Comparison of ENCODE assay signal across 8 mouse cellular contexts in genomic region chr3:97311998-97312397, GRCm38 (mm10). TPM values are rescaled to one million over a fixed set of nuclear protein-coding genes. Genes with fewer than 3 reads are reported as not detected.
DNase-seq lines count a peak whose midpoint lies in the region; ATAC-seq and TF ChIP-seq lines count a peak whose summit lies in the region.

No protein-coding gene starts in this region.

- no peaks in the 10 kb centered on the region for H3K9me3 ChIP-seq in E14TG2a.4 (ENCODE audit: low read length)
- H3K9me3 ChIP-seq in hindbrain, embryonic 12.5 days (replicated peaks), result 0 out of 2 replicates have a peak, but pooled peaks cover 5% of the 10 kb centered on the region

- H3K36me3 ChIP-seq in E14TG2a.4 (ENCODE audit: insufficient read depth, low read length), result no peaks in the 10 kb centered on the region
- no peaks in the 10 kb centered on the region for H3K36me3 ChIP-seq in hindbrain, embryonic 12.5 days

- peak overlapping the region; percentile 40 for H3K4me2 ChIP-seq in hindbrain, embryonic 12.5 days (replicated peaks)

- WGBS in hindbrain, embryonic 12.5 days, result 27% methylated on average over 21 of the region's 21 CpGs

- peak overlapping the region; percentile 59 for H3K4me3 ChIP-seq in E14TG2a.4 (replicated peaks; ENCODE audit: low read length)
- H3K4me3 ChIP-seq in hindbrain, embryonic 12.5 days, result no peak overlapping the region

- H3K27me3 ChIP-seq in E14TG2a.4 (ENCODE audit: insufficient read depth, low read length), result peaks cover 49% of the 10 kb centered on the region
- peaks cover 8% of the 10 kb centered on the region for H3K27me3 ChIP-seq in hindbrain, embryonic 12.5 days

- peak overlapping the region; percentile 3; the same call in 1 of the 2 replicates for H3K27ac ChIP-seq in hindbrain, embryonic 12.5 days

- no peak overlapping the region for H3K9ac ChIP-seq in hindbrain, embryonic 12.5 days

- peaks cover 48% of the 10 kb centered on the region for H3K4me1 ChIP-seq in E14TG2a.4 (replicated peaks; ENCODE audit: low read depth, low read length)
- peaks cover 35% of the 10 kb centered on the region for H3K4me1 ChIP-seq in hindbrain, embryonic 12.5 days

- no peak for TF ChIP-seq CTCF in E14TG2a.4 (conservative IDR thresholded peaks at IDR 0.05; ENCODE audit: low read length)

- ATAC-seq in hindbrain, embryonic 12.5 days (ENCODE audit: low FRiP score), result peak; percentile 48; the same call in 1 of the 2 replicates

- peak; percentile 38 to 68 for DNase-seq in cerebellum, postnatal 25 days
- DNase-seq in frontal cortex, postnatal 36 days (ENCODE audit: low spot score in 2 of 2), result peak; percentile 79 to 81
- DNase-seq in layer of hippocampus, postnatal 25 days (ENCODE audit: extremely low spot score in 1 of 2, low spot score in 1 of 2), result peak; percentile 45 to 46
- peak; percentile 31 for DNase-seq in lung, postnatal 25 days (ENCODE audit: low spot score)
- peak; percentile 71 to 73 for DNase-seq in right cerebral cortex, postnatal 36 days (ENCODE audit: low spot score in 2 of 2)
- DNase-seq in thymus, postnatal 25 days, result no peak

RNA-seq across cellular contexts. Expression of gene Bcl9, which starts 14.3 kb away (rescaled TPM):
- polyA plus RNA-seq in hindbrain, embryonic 12.5 days (2016; fragmentation: Nextera tagmentation; extraction: Ambion mirVana), result 72.8 and 82.3 TPM in 2 replicates
- 10 to 100 TPM; 49.3 to 69.1 TPM for total RNA-seq in layer of hippocampus, postnatal 25 days (2021)
